Mouse (Mus musculus) embryonic facial prominence, embryonic 13.5 days (tissue): ENCODE data around the gene Mtch2. TPM values are rescaled to one million over a fixed set of nuclear protein-coding genes. Genes with fewer than 3 reads are reported as not detected.
"Not testable (repeated sequence)": the region's sequence is repeated elsewhere in the genome, so short reads cannot be mapped to it uniquely, and the experiment has no call there.

Experiments
- ATAC-seq: fragments of 200-750 bp; cut with Nextera tagmentation; 2 replicates; pipeline ENCODE4 v1.8.0; 2017; ENCODE audit warnings: low read depth; ENCODE audit not compliant: insufficient number of reproducible peaks, insufficient read depth, low FRiP score, low TSS enrichment
- H3K27ac ChIP-seq: fragments of 300-500 bp; sonication (generic); 2 replicates; pipeline ENCODE4 v1.5.1; 2015; ENCODE audit warnings: moderate library complexity, mild to moderate bottlenecking, inconsistent platforms
- H3K27me3 ChIP-seq: fragments of 300-500 bp; sonication (generic); 2 replicates; pipeline ENCODE4 v1.6.1; 2015; ENCODE audit warnings: mild to moderate bottlenecking, inconsistent platforms
- H3K36me3 ChIP-seq: fragments of 300-500 bp; sonication (generic); 2 replicates; pipeline ENCODE4 v1.6.1; 2015; ENCODE audit warnings: mild to moderate bottlenecking, inconsistent platforms
- H3K4me1 ChIP-seq: fragments of 300-500 bp; sonication (generic); 2 replicates; pipeline ENCODE4 v1.6.1; 2015; ENCODE audit warnings: inconsistent platforms
- H3K4me2 ChIP-seq: fragments of 300-500 bp; sonication (generic); 2 replicates; pipeline ENCODE4 v1.6.1; 2015; ENCODE audit warnings: moderate library complexity, mild to moderate bottlenecking, inconsistent platforms
- H3K4me3 ChIP-seq: fragments of 300-500 bp; sonication (generic); 2 replicates; pipeline ENCODE4 v1.5.1; 2015; ENCODE audit warnings: mild to moderate bottlenecking, inconsistent platforms
- H3K9ac ChIP-seq: fragments of 300-500 bp; sonication (generic); 2 replicates; pipeline ENCODE4 v1.6.1; 2015; ENCODE audit warnings: mild to moderate bottlenecking, inconsistent platforms
- H3K9me3 ChIP-seq: fragments of 300-500 bp; sonication (generic); 2 replicates; pipeline ENCODE4 v1.6.1; 2016; ENCODE audit warnings: inconsistent platforms
- WGBS: fragments of 180-500 bp; shearing (Covaris S2); methylation state at CpG from one replicate; pipeline ENCODE4 v1.1.7; 2015; ENCODE audit warnings: mixed read lengths; 5-methylcytosine and 5-hydroxymethylcytosine counted together
- polyA plus RNA-seq: library from polyadenylated mRNA; unstranded; fragments of >200 nt; fragmentation: Nextera tagmentation; extraction: Ambion mirVana; gene quantifications from 2 replicates; pipeline ENCODE4 v1.2.1, GENCODE M21; 2015

The Mtch2 gene
- 192 and 198 TPM in 2 replicates for polyA plus RNA-seq

GRCm38 (mm10) chr2:90846955-90847680 is at the start of gene Mtch2:
Gene Mtch2, plus strand, starts transcription at chr2:90847155.
- ATAC-seq, result peak; percentile 95

GRCm38 (mm10) chr2:90808241-90809126 is 38.5 kb upstream of the Mtch2 start:
- no peak overlapping the region for H3K27ac ChIP-seq
- no peak overlapping the region for H3K4me2 ChIP-seq
- no peaks in the 10 kb centered on the region for H3K9me3 ChIP-seq
- no peaks in the 10 kb centered on the region for H3K36me3 ChIP-seq
- no peak for ATAC-seq
- H3K4me3 ChIP-seq, result no peak overlapping the region
- H3K9ac ChIP-seq, result no peak overlapping the region
- no peaks in the 10 kb centered on the region for H3K4me1 ChIP-seq
- no peaks in the 10 kb centered on the region for H3K27me3 ChIP-seq
- WGBS, result 76% methylated on average over 6 of the region's 6 CpGs

More at GRCm38 (mm10) chr2:90846955-90847680, at the start of gene Mtch2:
- under 1% methylated on average over 67 of the region's 67 CpGs for WGBS
- H3K36me3 ChIP-seq, result peaks cover 26% of the 10 kb centered on the region
- H3K9ac ChIP-seq, result peak within 1 kb of the TSS; percentile 90
- H3K9me3 ChIP-seq, result no peaks in the 10 kb centered on the region
- peak within 1 kb of the TSS; percentile 87 for H3K4me3 ChIP-seq
- H3K27ac ChIP-seq, result peak within 1 kb of the TSS; percentile 85
- peaks cover 12% of the 10 kb centered on the region; the same call in 1 of the 2 replicates for H3K4me1 ChIP-seq
- no peaks in the 10 kb centered on the region for H3K27me3 ChIP-seq
- H3K4me2 ChIP-seq, result peak within 1 kb of the TSS; percentile 63

DNA sequence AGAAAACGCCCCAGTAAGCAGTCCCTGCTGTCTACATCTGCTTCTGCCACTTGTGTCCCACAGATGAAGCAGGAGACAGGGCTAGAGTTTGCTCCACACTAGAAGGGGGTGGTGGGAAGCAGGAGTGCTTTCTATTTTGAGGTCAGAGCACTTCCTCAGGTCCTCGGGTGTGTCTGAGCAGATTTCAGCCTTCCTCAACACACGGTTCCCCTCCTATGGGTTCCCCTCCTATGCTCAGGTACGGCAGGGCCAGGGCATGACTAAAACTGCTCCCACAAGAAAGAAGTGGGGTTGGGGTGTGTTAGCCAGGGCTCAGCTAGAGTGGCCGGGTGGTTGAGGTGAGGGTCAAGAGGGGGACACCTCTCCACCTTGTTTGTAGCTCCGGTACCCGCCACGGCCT is 36.2 kb upstream of the Mtch2 start:
- Histone ChIP-seq H3K27me3 (no peaks in the 10 kb centered on the region), H3K4me3 (no peak overlapping the region), H3K4me1 (no peaks in the 10 kb centered on the region), H3K4me2 (no peak overlapping the region), H3K36me3 (no peaks in the 10 kb centered on the region), H3K27ac (no peak overlapping the region), H3K9me3 (no peaks in the 10 kb centered on the region), H3K9ac (no peak overlapping the region)
- 88% methylated on average over 8 of the region's 8 CpGs for WGBS
- no peak for ATAC-seq

DNA sequence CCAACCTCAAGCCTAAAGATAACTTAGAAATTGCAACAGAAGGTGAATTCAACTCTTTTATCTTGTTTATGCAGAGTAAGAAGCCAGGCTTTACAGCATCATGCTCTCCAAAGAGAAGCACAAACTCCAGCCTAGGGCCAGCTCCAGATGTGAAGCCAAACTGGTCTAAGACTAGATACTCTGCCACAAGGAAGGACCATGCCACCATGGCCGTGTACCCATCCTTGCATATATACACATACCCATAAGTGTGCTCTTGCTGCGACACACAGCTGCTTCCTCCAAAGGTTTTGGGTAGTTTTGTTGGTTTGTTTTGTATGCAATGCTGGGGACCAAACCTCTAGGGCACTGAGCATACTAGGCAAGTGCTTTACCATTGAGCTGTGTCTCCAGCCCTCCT is 31.7 kb upstream of the Mtch2 start:
- Histone ChIP-seq H3K9ac (no peak overlapping the region), H3K9me3 (no peaks in the 10 kb centered on the region), H3K27me3 (no peaks in the 10 kb centered on the region), H3K27ac (no peak overlapping the region), H3K4me2 (no peak overlapping the region), H3K4me3 (no peak overlapping the region), H3K4me1 (no peaks in the 10 kb centered on the region), H3K36me3 (no peaks in the 10 kb centered on the region)
- 89% methylated on average over 2 of the region's 2 CpGs for WGBS
- ATAC-seq, result no peak

GRCm38 (mm10) chr2:90816144-90816543 is 30.8 kb upstream of the Mtch2 start:
- Histone ChIP-seq H3K4me2 (no peak overlapping the region), H3K9me3 (no peaks in the 10 kb centered on the region), H3K9ac (no peak overlapping the region), H3K4me1 (no peaks in the 10 kb centered on the region), H3K27ac (no peak overlapping the region), H3K27me3 (no peaks in the 10 kb centered on the region), H3K36me3 (no peaks in the 10 kb centered on the region), H3K4me3 (no peak overlapping the region)
- 81% methylated on average over 4 of the region's 4 CpGs for WGBS
- no peak for ATAC-seq

DNA sequence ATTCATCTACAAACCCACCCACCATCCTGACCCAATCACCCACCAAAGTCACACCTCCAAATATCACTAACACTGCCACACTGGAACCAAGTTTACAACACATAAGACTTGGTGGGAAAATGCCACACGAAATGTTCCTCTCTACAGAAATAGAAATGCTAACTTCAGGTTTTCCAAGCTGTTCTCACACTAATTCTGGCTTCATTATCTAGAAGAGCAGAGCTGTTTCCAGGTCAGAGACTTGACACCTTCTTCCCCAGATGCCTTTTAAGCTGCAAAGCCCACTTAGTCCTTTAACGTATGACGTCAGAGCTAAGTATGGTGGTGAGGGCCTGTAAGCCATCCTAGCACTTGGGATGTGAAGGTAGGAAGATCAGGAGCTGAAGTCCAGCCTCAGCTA is 28.2 kb upstream of the Mtch2 start:
- no peaks in the 10 kb centered on the region for H3K4me1 ChIP-seq
- H3K36me3 ChIP-seq, result no peaks in the 10 kb centered on the region
- no peaks in the 10 kb centered on the region for H3K9me3 ChIP-seq
- no peaks in the 10 kb centered on the region for H3K27me3 ChIP-seq
- no peak overlapping the region for H3K27ac ChIP-seq
- WGBS, result 90% methylated on average over 3 of the region's 3 CpGs
- no peak for ATAC-seq
- no peak overlapping the region for H3K4me3 ChIP-seq
- H3K9ac ChIP-seq, result no peak overlapping the region
- H3K4me2 ChIP-seq, result no peak overlapping the region

- Histone ChIP-seq H3K36me3 (no peaks in the 10 kb centered on the region), H3K4me1 (no peaks in the 10 kb centered on the region), H3K27me3 (no peaks in the 10 kb centered on the region), H3K4me2 (no peak overlapping the region), H3K9me3 (no peaks in the 10 kb centered on the region), H3K27ac (no peak overlapping the region), H3K4me3 (no peak overlapping the region), H3K9ac (no peak overlapping the region)
- 77% methylated on average over 3 of the region's 3 CpGs for WGBS
- ATAC-seq, result no peak
Observed at GRCm38 (mm10) chr2:90820894-90821293, 26.1 kb upstream of the Mtch2 start.

- H3K27ac ChIP-seq, result no peak overlapping the region
- WGBS, result 88% methylated on average over 2 of the region's 2 CpGs
- ATAC-seq, result no peak
- no peaks in the 10 kb centered on the region for H3K4me1 ChIP-seq
- no peaks in the 10 kb centered on the region for H3K36me3 ChIP-seq
- H3K4me2 ChIP-seq, result no peak overlapping the region
- no peak overlapping the region for H3K9ac ChIP-seq
- H3K4me3 ChIP-seq, result no peak overlapping the region
- no peaks in the 10 kb centered on the region for H3K27me3 ChIP-seq
- H3K9me3 ChIP-seq, result no peaks in the 10 kb centered on the region
Observed at GRCm38 (mm10) chr2:90822978-90823377, 24.0 kb upstream of the Mtch2 start.

- WGBS, result 83% methylated on average over 6 of the region's 6 CpGs
- ATAC-seq, result no peak
Observed at GRCm38 (mm10) chr2:90823781-90824180, 23.2 kb upstream of the Mtch2 start.

DNA sequence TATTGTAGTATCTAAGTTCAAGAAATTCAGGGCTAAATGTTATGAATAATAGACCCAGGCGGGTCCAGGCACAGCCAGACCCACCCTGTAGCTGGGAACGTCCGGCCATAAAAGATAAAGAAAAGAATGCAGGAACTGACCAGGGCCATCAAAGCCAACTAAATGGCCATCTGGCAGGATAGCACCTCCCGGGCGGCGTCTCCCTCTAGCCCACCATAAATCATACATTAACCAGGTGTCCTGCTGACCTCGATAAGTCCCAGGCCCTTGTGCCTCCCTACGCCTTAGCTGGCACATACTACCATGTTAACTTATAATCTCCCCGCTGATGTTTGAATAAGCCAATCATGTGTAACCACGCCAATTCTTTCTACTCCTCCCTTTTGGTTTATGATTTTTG is 22.4 kb upstream of the Mtch2 start:
- H3K4me3 ChIP-seq, H3K4me2 ChIP-seq, ATAC-seq, H3K9ac ChIP-seq, H3K27me3 ChIP-seq, H3K4me1 ChIP-seq, H3K36me3 ChIP-seq, H3K27ac ChIP-seq, H3K9me3 ChIP-seq: not testable (repeated sequence)
- WGBS, result 84% methylated on average over 10 of the region's 10 CpGs

More at GRCm38 (mm10) chr2:90823781-90824180, 23.2 kb upstream of the Mtch2 start:
- Histone ChIP-seq H3K27ac (no peak overlapping the region), H3K9me3 (no peaks in the 10 kb centered on the region), H3K27me3 (no peaks in the 10 kb centered on the region), H3K9ac (no peak overlapping the region), H3K4me1 (no peaks in the 10 kb centered on the region), H3K4me2 (no peak overlapping the region), H3K4me3 (no peak overlapping the region), H3K36me3 (no peaks in the 10 kb centered on the region)

DNA sequence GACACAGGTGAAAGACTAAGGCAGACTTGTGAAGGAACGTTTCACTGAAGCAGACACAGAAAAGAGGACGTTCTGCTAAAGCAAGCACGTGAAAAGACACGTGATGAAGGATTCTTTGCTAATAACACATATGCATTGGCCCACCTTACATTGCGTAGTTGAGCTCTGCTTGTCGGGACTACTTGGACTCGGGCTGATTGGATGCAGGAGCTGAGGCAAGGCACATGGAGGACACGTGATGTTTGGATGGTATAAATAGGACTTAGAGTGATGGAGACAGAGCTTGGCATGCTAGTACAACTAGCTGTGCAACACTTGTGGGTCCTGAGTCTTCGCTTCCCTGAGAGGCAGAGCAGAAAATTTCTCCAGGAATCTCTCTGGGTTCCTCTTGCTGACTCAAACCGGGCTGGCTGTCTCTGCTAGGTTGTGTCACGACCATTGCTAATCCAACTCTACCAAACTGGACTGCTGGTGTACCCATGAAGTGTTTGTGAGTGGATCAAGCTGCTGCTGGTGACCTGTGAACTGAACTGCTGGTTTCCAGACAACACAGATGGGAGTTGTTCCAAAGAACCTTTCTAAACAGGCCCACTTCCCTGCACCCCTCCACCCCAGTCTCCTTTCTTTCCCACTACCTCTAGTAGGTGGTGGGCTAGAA is 21.3 kb upstream of the Mtch2 start:
- no peak overlapping the region for H3K4me3 ChIP-seq
- 85% methylated on average over 11 of the region's 11 CpGs for WGBS
- H3K4me2 ChIP-seq, result no peak overlapping the region
- ATAC-seq, result no peak
- no peak overlapping the region for H3K9ac ChIP-seq
- no peaks in the 10 kb centered on the region for H3K36me3 ChIP-seq
- no peaks in the 10 kb centered on the region for H3K27me3 ChIP-seq
- H3K27ac ChIP-seq, result no peak overlapping the region
- no peaks in the 10 kb centered on the region for H3K9me3 ChIP-seq
- no peaks in the 10 kb centered on the region for H3K4me1 ChIP-seq
